Mouse (Mus musculus): ENCODE results near the gene Smad3.

DNA sequence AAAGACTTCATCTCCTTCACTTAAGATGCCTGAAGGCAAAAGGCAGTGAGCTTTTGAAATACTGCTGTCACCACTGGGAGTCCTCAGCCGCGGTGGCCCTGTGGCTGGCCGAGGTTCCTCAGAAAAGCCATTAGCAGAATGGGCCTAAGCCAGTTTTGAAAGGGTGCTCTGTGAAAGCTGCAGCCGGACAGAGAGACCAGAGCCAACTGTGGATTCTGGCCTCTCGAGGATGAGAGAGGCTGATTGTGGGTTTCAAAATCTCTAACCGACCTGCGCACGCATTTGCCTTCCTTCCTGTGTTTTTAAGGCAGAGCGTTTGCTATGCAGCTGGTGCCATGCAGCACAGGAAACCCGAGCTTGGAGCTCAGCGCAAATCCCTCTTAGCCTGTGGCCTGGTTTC is 19.0 kb downstream of the Smad3 start:
- TF ChIP-seq CTCF (IDR thresholded peaks at IDR 0.05; ENCODE audit: borderline replicate concordance, extremely low read depth, insufficient read depth, insufficient read length): no peak
- TF ChIP-seq POLR2A (IDR thresholded peaks at IDR 0.05; ENCODE audit: borderline replicate concordance, extremely low read depth, insufficient read depth, insufficient read length, poor library complexity, severe bottlenecking): no peak

Data from brain, embryonic 14.5 days (tissue).